Mouse (Mus musculus) hindbrain, embryonic 16.5 days (tissue): ENCODE data around the gene Ptpn23. TPM values are rescaled to one million over a fixed set of nuclear protein-coding genes. Genes with fewer than 3 reads are reported as not detected.

Source experiments
- ATAC-seq: fragments of 200-750 bp; cut with Nextera tagmentation; 2 replicates; pipeline ENCODE4 v1.8.0; 2017; ENCODE audit warnings: moderate TSS enrichment, moderate library complexity
- H3K27ac ChIP-seq: fragments of 300-500 bp; sonication (generic); 2 replicates; pipeline ENCODE4 v1.5.1; 2014; ENCODE audit warnings: low read depth, mild to moderate bottlenecking, control low read depth, low read length, moderate library complexity
- H3K27me3 ChIP-seq: fragments of 300-500 bp; sonication (generic); replicated peaks from 2 replicates; pipeline ENCODE4 v1.6.1; 2014; ENCODE audit warnings: low read length; ENCODE audit not compliant: control insufficient read depth, insufficient read depth
- H3K36me3 ChIP-seq: fragments of 300-500 bp; sonication (generic); 2 replicates; pipeline ENCODE4 v1.6.1; 2014; ENCODE audit warnings: mild to moderate bottlenecking, low read length, moderate library complexity, mixed read lengths; ENCODE audit not compliant: control insufficient read depth, insufficient read depth
- H3K4me1 ChIP-seq: fragments of 300-500 bp; sonication (generic); 2 replicates; pipeline ENCODE4 v1.6.1; 2014; ENCODE audit warnings: low read depth, low read length; ENCODE audit not compliant: control insufficient read depth, insufficient read depth
- H3K4me2 ChIP-seq: fragments of 300-500 bp; sonication (generic); 2 replicates; pipeline ENCODE4 v1.6.1; 2014; ENCODE audit warnings: mild to moderate bottlenecking, low read length, control low read depth, moderate library complexity
- H3K4me3 ChIP-seq: fragments of 300-500 bp; sonication (generic); 2 replicates; pipeline ENCODE4 v1.5.1; 2014; ENCODE audit warnings: mild to moderate bottlenecking, low read length, control low read depth, moderate library complexity
- H3K9ac ChIP-seq: fragments of 300-500 bp; sonication (generic); 2 replicates; pipeline ENCODE4 v1.6.1; 2014; ENCODE audit warnings: low read depth, mild to moderate bottlenecking, control low read depth, low read length, moderate library complexity
- H3K9me3 ChIP-seq: fragments of 300-500 bp; sonication (generic); 2 replicates; pipeline ENCODE4 v1.6.1; 2014; ENCODE audit warnings: mild to moderate bottlenecking, low read length, moderate library complexity; ENCODE audit not compliant: control insufficient read depth
- whole genome bisulfite sequencing: fragments of 180-500 bp; shearing (Covaris S2); extraction: QIAGEN DNeasy Blood & Tissue Kit; methylation state at CpG from one replicate; pipeline ENCODE4 v1.1.7; 2014; 5-methylcytosine and 5-hydroxymethylcytosine counted together
- polyA plus RNA-seq: library from polyadenylated mRNA; unstranded; fragments of >200 nt; fragmentation: Nextera tagmentation; extraction: Ambion mirVana; gene quantifications from 2 replicates; pipeline ENCODE4 v1.2.1, GENCODE M21; 2015

The Ptpn23 gene
- 19.2 and 24.5 TPM in 2 replicates for polyA plus RNA-seq

DNA sequence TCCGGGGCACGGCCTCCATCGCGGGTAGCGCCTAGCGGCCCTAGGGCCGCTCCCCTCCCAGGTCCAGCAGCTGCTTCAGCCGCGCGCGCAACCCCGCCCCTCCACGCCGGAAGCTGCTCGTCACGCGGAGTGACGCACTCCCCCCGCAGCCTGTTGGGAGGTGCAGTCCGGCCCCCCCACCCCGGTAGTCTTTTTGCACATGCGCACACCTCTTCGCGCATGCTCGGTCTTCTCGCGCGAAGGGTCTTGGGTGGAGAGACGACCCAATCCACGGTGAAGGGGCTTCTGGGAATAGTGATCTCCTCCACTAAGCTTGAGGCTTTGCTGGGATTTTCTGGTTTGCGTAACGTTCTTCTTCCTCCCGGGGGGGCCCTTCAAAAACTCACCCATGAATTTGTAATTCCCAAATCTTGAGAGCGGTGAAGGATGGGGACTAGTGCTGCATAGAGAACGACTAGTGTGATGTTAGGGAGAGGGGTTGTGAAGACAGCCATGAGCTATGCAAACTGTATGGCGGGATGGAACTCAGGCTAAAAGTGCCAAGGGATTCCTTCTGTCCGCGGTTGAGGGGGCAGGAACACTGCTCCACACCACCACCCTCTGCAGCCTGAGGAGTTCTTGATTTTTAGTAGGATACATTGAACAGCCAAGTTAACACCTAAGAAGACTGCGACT is at the start of gene Ptpn23:
TSS of gene Ptpn23 (minus strand) at position 115 of the 675 bp plus-strand sequence.
- Histone ChIP-seq H3K27me3 (no peaks in the 10 kb centered on the region), H3K9me3 (no peaks in the 10 kb centered on the region), H3K36me3 (no peaks in the 10 kb centered on the region), H3K4me1 (peaks cover 20% of the 10 kb centered on the region), H3K4me3 (peak within 1 kb of the TSS; percentile 95), H3K4me2 (peak within 1 kb of the TSS; percentile 78), H3K9ac (peak within 1 kb of the TSS; percentile 92), H3K27ac (peak within 1 kb of the TSS; percentile 85)
- WGBS: under 1% methylated on average over 33 of the region's 39 CpGs
- ATAC-seq: peak; percentile 97

DNA sequence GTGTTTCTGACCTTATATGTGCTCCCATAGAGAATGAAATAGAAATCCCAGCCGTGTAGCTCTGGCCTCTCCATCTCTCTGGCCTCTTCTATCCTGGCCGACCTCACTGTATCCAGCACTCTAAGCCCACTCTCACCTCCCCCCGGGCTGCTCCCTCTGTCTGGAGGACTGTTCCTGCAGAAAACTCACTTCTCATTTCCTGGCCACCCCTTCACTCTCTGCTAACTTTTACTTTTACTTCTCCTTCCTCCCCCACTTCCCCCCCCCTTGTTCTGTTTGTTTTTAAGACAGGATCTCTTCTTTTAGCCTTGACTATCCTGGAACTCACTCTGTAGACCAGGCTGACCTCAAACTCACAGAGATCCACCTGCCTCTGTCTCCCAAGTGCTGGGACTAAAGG is 44.5 kb upstream of the Ptpn23 start:
- H3K27me3 ChIP-seq: no peaks in the 10 kb centered on the region
- H3K36me3 ChIP-seq: peaks cover 3% of the 10 kb centered on the region; the same call in 1 of the 2 replicates
- H3K4me2 ChIP-seq: no peak overlapping the region
- H3K9me3 ChIP-seq: no peaks in the 10 kb centered on the region
- H3K9ac ChIP-seq: no peak overlapping the region
- no peaks in the 10 kb centered on the region; the same call in 1 of the 2 replicates for H3K4me1 ChIP-seq
- no peak overlapping the region for H3K4me3 ChIP-seq
- no peak for ATAC-seq
- 92% methylated on average over 3 of the region's 3 CpGs for WGBS
- no peak overlapping the region for H3K27ac ChIP-seq

DNA sequence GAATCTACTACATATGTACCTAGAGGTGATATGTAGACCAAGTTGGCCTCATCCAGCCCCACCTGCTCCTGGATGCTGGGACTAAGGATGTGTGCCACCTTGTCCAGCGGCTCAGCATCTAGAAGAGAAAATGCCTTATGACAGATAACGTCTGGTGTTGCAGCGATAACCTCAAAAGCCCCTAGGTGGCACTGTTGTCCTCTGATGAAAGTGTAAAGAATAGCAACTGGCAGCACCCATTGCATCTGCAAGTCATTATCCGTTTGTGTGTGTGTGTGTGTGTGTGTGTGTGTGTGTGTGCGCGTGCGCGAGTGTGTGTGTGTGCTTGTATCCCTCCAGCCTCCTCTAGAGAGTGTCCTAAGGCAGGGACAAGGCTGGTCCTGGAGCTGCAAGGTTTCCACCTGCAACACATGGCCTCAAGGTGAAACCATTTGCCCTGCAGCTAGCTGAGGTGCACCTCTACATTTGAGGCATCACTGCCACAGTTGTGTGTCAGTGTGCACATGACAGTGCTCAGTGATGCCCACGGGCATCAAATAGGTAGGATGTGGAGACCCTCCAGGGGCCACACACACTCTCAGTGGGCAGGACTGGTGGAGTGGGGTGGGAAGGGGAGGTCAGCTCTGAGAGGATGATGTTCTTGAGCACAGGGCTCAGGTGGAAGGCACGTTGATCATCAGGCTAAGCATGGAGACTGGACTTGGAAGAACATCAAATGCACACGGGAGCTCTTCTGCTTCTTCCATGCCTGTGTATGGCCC is 41.0 kb upstream of the Ptpn23 start:
- peaks cover 3% of the 10 kb centered on the region; the same call in 1 of the 2 replicates for H3K36me3 ChIP-seq
- H3K27ac ChIP-seq: no peak overlapping the region
- H3K4me3 ChIP-seq: no peak overlapping the region
- no peaks in the 10 kb centered on the region for H3K9me3 ChIP-seq
- WGBS: 26% methylated on average over 11 of the region's 11 CpGs
- no peaks in the 10 kb centered on the region for H3K27me3 ChIP-seq
- H3K4me2 ChIP-seq: no peak overlapping the region
- H3K9ac ChIP-seq: no peak overlapping the region
- no peaks in the 10 kb centered on the region; the same call in 1 of the 2 replicates for H3K4me1 ChIP-seq
- ATAC-seq: peak; percentile 91

DNA sequence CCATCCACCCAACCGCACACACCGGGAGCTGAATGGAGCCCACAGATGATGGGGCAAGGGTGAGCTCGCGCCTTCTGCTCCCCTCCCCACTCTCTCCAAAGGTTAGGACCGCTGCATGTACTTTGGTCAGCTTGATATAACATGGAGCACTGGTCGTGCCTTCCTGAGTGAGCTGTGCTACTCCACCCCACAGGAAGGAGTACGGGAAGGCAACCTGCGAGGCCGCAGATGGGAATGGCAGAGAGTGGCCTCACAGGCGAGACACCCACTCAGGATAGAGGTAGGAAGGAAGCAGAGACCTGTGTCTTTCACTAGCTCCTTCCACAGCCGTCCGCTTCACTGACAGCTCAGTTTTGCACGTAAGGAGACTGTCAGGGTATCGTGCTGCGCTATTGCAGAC is 40.3 kb upstream of the Ptpn23 start:
- H3K9ac ChIP-seq: no peak overlapping the region
- H3K27me3 ChIP-seq: no peaks in the 10 kb centered on the region
- no peak overlapping the region for H3K4me3 ChIP-seq
- no peaks in the 10 kb centered on the region for H3K9me3 ChIP-seq
- H3K4me1 ChIP-seq: no peaks in the 10 kb centered on the region; the same call in 1 of the 2 replicates
- no peak overlapping the region for H3K4me2 ChIP-seq
- ATAC-seq: peak; percentile 30
- WGBS: 84% methylated on average over 15 of the region's 15 CpGs
- no peak overlapping the region for H3K27ac ChIP-seq
- peaks cover 3% of the 10 kb centered on the region; the same call in 1 of the 2 replicates for H3K36me3 ChIP-seq

DNA sequence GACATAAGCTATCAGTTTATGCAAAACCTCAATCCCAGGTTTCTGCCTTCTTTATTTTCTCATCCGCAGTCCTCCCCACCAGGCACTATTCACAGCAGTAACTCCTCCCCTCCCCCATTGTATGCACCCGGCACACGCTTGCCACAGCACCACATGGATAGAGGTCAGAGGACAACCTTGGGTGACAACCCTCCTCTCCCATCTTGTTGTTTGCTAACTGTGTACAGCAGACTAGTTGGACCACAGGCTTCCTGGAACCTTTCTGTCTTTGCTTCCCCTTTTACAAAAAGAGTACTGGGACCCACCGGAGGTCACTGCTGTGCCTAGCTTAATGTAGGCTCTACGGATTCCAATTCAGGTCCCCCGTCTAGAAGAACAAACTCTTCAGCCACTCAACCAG is 32.5 kb upstream of the Ptpn23 start:
- no peaks in the 10 kb centered on the region for H3K27me3 ChIP-seq
- 85% methylated on average over 6 of the region's 6 CpGs for WGBS
- no peak overlapping the region for H3K4me3 ChIP-seq
- no peaks in the 10 kb centered on the region for H3K9me3 ChIP-seq
- H3K4me1 ChIP-seq: no peaks in the 10 kb centered on the region
- ATAC-seq: no peak
- H3K36me3 ChIP-seq: no peaks in the 10 kb centered on the region; the same call in 1 of the 2 replicates
- no peak overlapping the region for H3K27ac ChIP-seq
- no peak overlapping the region for H3K4me2 ChIP-seq
- H3K9ac ChIP-seq: no peak overlapping the region

DNA sequence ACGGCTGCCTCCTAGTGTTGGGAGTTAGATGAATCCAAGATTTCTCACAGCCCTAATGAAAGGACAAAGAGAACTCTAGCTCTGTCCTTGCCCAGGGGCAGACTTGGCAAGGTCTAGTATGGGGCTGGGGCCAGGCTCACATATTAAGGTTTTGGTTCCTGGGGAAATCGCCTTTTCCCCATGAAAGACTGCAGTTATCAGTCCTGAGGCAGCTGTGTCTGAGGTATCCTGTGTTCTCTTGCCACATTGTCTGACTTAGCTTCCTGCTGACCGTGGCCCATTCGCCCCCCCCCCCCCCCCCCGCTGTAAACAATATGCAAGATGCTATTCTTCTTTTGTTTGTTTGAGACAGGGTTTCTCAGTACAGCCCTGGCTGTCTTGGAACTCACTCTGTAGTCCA is 32.0 kb upstream of the Ptpn23 start:
- Histone ChIP-seq H3K4me2 (no peak overlapping the region), H3K36me3 (no peaks in the 10 kb centered on the region; the same call in 1 of the 2 replicates), H3K4me3 (no peak overlapping the region), H3K9me3 (no peaks in the 10 kb centered on the region), H3K4me1 (no peaks in the 10 kb centered on the region), H3K9ac (no peak overlapping the region), H3K27ac (no peak overlapping the region), H3K27me3 (no peaks in the 10 kb centered on the region)
- no peak for ATAC-seq
- WGBS: 72% methylated on average over 3 of the region's 5 CpGs

DNA sequence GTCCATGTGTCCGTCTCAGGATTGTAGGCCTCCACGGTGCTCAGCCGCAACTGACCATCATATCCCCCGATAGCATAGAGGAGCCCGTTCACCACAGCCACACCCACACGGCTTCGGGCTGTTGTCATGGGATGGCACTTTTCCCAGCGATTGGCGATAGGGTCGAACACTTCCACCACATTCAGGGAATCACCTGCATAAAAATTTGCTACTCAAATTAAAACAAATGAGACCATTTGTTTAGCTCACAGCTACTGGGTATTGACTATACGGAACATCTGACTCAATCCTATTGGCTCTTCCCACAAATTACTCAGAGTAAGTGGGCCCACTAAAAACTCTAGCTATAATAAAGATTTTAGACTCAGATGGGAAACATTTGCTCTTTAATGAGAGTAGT is 28.0 kb upstream of the Ptpn23 start:
- no peak overlapping the region for H3K4me3 ChIP-seq
- no peaks in the 10 kb centered on the region for H3K4me1 ChIP-seq
- H3K36me3 ChIP-seq: peaks cover 12% of the 10 kb centered on the region
- no peak overlapping the region for H3K4me2 ChIP-seq
- WGBS: 95% methylated on average over 11 of the region's 11 CpGs
- ATAC-seq: no peak
- H3K9me3 ChIP-seq: no peaks in the 10 kb centered on the region
- H3K27me3 ChIP-seq: no peaks in the 10 kb centered on the region
- no peak overlapping the region for H3K9ac ChIP-seq
- no peak overlapping the region for H3K27ac ChIP-seq

DNA sequence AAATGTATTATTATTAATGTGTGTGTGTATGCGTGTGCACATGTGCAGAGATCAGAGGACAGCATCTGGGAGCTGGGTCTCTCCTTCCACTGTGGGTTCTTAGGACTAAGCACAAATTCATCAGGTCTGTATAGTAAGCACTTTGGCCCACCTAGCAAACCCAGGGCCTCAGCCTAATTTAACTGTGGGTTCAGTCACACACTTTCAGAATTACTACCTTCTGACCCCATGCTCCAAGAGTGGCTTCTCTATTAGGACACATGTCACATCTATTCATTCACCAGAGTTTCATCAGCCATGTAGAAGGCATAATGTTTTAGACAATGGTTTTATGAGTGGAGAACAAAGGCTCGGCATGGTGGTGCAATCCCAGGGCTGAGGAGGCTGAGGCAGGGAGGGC is 25.0 kb upstream of the Ptpn23 start:
- WGBS: 95% methylated on average over 2 of the region's 2 CpGs
- peaks cover 21% of the 10 kb centered on the region for H3K36me3 ChIP-seq
- no peak for ATAC-seq

DNA sequence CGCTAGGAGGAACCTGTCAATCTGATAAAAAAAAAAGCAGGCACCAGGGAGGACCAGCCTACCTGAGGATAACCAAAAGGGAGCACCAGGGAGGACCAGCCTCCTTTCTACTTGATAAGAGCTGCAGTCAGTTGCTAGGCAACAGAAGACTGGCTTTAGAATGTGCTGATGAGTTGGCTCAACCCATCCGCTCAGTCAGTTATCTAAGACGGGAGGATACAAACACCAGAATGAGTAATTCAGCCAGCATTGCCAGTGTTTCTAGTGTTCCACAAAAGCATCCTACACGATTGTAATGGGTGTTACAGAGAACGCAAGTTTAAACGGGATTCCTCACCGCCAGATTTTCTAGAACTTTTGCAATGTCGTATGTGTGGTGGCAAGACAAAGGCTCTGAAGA is 23.2 kb upstream of the Ptpn23 start:
- no peak overlapping the region for H3K4me3 ChIP-seq
- H3K4me2 ChIP-seq: no peak overlapping the region
- peaks cover 34% of the 10 kb centered on the region for H3K36me3 ChIP-seq
- no peaks in the 10 kb centered on the region for H3K27me3 ChIP-seq
- WGBS: 54% methylated on average over 8 of the region's 8 CpGs
- H3K27ac ChIP-seq: no peak overlapping the region
- H3K9ac ChIP-seq: no peak overlapping the region
- H3K9me3 ChIP-seq: no peaks in the 10 kb centered on the region
- ATAC-seq: no peak
- no peaks in the 10 kb centered on the region for H3K4me1 ChIP-seq

More for the DNA sequence above, 25.0 kb upstream of the Ptpn23 start:
- H3K27me3 ChIP-seq: no peaks in the 10 kb centered on the region
- H3K27ac ChIP-seq: no peak overlapping the region
- H3K4me2 ChIP-seq: no peak overlapping the region
- no peaks in the 10 kb centered on the region for H3K4me1 ChIP-seq
- no peaks in the 10 kb centered on the region for H3K9me3 ChIP-seq
- no peak overlapping the region for H3K4me3 ChIP-seq
- no peak overlapping the region for H3K9ac ChIP-seq
